Mouse (Mus musculus): ENCODE results near the gene Ccdc121. TPM values are rescaled to one million over a fixed set of nuclear protein-coding genes. Genes with fewer than 3 reads are reported as not detected.

The Ccdc121 gene
- not detected in 2 replicates for polyA plus RNA-seq (2015; fragmentation: Nextera tagmentation; extraction: Ambion mirVana)

DNA sequence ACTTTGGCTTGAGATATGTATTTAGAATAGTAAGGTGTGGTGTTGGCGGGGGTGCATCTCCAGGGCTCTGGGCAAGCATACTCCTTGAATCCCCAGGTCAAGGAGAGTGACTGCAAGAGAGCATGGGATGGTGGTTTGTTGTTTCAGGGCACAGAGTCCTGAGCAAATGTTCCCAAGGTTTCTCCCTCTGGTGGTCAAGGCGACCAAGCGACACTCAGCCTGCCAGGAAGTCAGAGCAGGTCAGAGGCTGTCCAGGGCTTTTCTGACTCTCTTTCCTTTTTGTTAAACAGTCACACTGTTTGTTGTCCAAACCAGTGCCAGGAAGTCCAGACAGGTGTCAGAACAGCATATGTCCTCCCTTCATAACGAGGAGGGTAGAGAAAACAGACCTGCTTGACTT, at the start of gene Ccdc121:
TSS of gene Ccdc121 (minus strand) at position 145 of the 400 bp plus-strand sequence.
- Histone ChIP-seq H3K4me1 (replicated peaks) (no peaks in the 10 kb centered on the region), H3K4me3 (replicated peaks) (no peak within 1 kb of the TSS), H3K27ac (replicated peaks) (no peak within 1 kb of the TSS), H3K9ac (no peak within 1 kb of the TSS), H3K27me3 (no peaks in the 10 kb centered on the region), H3K4me2 (no peak within 1 kb of the TSS), H3K36me3 (replicated peaks) (no peaks in the 10 kb centered on the region), H3K9me3 (replicated peaks) (no peaks in the 10 kb centered on the region)
- 47% methylated on average over 4 of the region's 4 CpGs for WGBS (ENCODE audit: insufficient replicate concordance)
- ATAC-seq (ENCODE audit: insufficient read depth), result no peak

- Histone ChIP-seq H3K9ac (no peak overlapping the region), H3K4me2 (no peak overlapping the region), H3K4me1 (replicated peaks) (no peaks in the 10 kb centered on the region), H3K36me3 (replicated peaks) (no peaks in the 10 kb centered on the region), H3K9me3 (replicated peaks) (no peaks in the 10 kb centered on the region), H3K27me3 (no peaks in the 10 kb centered on the region), H3K27ac (replicated peaks) (no peak overlapping the region), H3K4me3 (replicated peaks) (no peak overlapping the region)
- 55% methylated on average over 6 of the region's 6 CpGs for WGBS (ENCODE audit: insufficient replicate concordance)
- ATAC-seq (ENCODE audit: insufficient read depth), result no peak
These were observed 49.1 kb upstream of the Ccdc121 start for GRCm38 (mm10) chr1:181560325-181560724.

DNA sequence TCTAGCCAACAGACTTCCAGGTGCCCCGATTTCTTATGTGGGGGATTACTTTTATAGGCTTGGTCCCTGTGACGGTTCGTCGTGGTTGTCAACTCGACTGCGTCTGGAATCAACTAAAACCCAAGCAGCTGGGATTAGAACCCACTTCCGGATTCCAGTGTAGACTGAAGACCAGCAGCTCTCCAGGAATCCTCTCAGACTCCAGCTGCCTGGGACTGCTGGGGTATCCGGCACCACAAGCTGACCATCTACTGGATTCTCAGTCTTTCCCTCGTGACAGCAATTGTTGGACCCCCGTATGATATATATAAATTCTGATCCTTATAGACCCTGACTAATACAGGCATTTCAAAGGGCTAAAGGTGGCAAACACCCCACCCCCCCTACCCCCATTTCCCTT, 48.4 kb upstream of the Ccdc121 start:
- H3K36me3 ChIP-seq (replicated peaks), result no peaks in the 10 kb centered on the region
- WGBS (ENCODE audit: insufficient replicate concordance), result 63% methylated on average over 10 of the region's 10 CpGs
- no peaks in the 10 kb centered on the region for H3K4me1 ChIP-seq (replicated peaks)
- H3K27me3 ChIP-seq, result no peaks in the 10 kb centered on the region
- no peak overlapping the region for H3K4me3 ChIP-seq (replicated peaks)
- no peak overlapping the region for H3K4me2 ChIP-seq
- no peak for ATAC-seq (ENCODE audit: insufficient read depth)
- H3K9me3 ChIP-seq (replicated peaks), result no peaks in the 10 kb centered on the region
- no peak overlapping the region for H3K27ac ChIP-seq (replicated peaks)
- no peak overlapping the region for H3K9ac ChIP-seq

DNA sequence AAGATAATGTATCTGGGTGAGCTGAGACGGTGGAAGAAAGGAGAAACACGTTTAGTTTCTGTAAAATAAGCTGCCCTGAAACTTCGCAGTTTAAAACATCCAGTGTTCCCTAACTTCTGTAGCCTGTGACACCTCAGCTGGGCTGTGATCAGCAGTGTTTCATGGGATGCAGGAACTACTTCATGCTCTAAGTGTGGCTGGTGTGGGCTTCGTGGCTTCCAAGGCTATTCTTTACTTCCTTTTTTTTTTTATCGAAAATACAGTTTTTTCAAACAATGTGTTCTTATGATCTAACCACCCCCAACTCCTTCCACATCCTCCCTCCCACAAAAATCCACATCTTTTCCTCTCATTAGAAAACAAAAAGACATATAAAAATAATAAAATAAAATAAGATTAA, 44.2 kb upstream of the Ccdc121 start:
- Histone ChIP-seq H3K4me3 (replicated peaks) (no peak overlapping the region), H3K27ac (replicated peaks) (no peak overlapping the region), H3K9ac (no peak overlapping the region), H3K4me1 (replicated peaks) (no peaks in the 10 kb centered on the region), H3K9me3 (replicated peaks) (no peaks in the 10 kb centered on the region), H3K4me2 (no peak overlapping the region), H3K36me3 (replicated peaks) (no peaks in the 10 kb centered on the region), H3K27me3 (no peaks in the 10 kb centered on the region; the same call in 1 of the 2 replicates)
- 31% methylated on average over 5 of the region's 5 CpGs for WGBS (ENCODE audit: insufficient replicate concordance)
- ATAC-seq (ENCODE audit: insufficient read depth), result no peak

GRCm38 (mm10) chr1:181552533-181553410, 41.5 kb upstream of the Ccdc121 start:
- no peak for ATAC-seq (ENCODE audit: insufficient read depth)
- no peak overlapping the region for H3K27ac ChIP-seq (replicated peaks)
- H3K4me3 ChIP-seq (replicated peaks), result no peak overlapping the region
- H3K9ac ChIP-seq, result no peak overlapping the region
- no peaks in the 10 kb centered on the region for H3K4me1 ChIP-seq (replicated peaks)
- no peaks in the 10 kb centered on the region; the same call in 1 of the 2 replicates for H3K27me3 ChIP-seq
- 22% methylated on average over 10 of the region's 10 CpGs for WGBS (ENCODE audit: insufficient replicate concordance)
- H3K36me3 ChIP-seq (replicated peaks), result no peaks in the 10 kb centered on the region
- H3K4me2 ChIP-seq, result no peak overlapping the region
- H3K9me3 ChIP-seq (replicated peaks), result no peaks in the 10 kb centered on the region

DNA sequence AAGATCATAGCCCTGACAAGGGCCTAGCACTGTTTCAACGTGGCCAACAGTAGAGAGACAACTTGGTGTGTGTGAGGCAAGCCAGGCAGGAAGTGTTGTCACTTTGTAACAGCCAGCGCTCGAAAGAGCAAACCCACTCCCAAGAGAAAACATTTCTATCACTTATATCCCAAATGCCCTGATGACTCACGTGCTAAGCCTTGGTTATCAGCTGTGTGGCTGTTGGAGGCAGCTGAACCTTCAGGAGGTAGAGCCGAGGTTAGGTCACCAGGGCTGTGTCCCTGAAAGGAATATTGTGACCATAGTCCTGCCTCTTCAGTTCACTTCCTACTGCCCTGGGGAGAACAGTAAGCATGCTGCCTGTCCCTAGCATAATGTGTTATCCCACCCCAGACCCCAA, 39.6 kb upstream of the Ccdc121 start:
- no peaks in the 10 kb centered on the region for H3K9me3 ChIP-seq (replicated peaks)
- no peak overlapping the region for H3K27ac ChIP-seq (replicated peaks)
- no peaks in the 10 kb centered on the region for H3K36me3 ChIP-seq (replicated peaks)
- no peaks in the 10 kb centered on the region; the same call in 1 of the 2 replicates for H3K27me3 ChIP-seq
- H3K4me2 ChIP-seq, result no peak overlapping the region
- H3K4me1 ChIP-seq (replicated peaks), result no peaks in the 10 kb centered on the region
- 30% methylated on average over 5 of the region's 5 CpGs for WGBS (ENCODE audit: insufficient replicate concordance)
- no peak overlapping the region for H3K4me3 ChIP-seq (replicated peaks)
- no peak for ATAC-seq (ENCODE audit: insufficient read depth)
- no peak overlapping the region for H3K9ac ChIP-seq

DNA sequence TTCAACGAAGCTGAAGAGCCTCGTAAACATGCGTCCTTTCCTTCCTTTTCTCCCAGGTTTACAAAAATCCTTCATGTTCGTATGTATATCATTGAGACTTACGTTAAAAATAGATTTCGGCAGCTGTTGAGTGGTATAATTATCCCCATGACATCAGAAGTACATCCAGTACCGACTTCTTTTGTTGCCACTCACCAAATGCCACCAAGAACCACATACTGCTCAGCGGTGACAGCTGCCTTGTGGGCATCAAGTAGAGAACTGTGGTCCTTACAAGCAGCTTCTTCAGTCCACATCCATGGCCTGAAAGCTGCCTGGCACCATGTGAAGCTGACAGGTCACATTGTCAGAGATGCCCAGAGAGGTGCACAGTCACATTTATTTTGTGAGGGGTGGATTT, 38.7 kb upstream of the Ccdc121 start:
- 72% methylated on average over 8 of the region's 8 CpGs for WGBS (ENCODE audit: insufficient replicate concordance)
- Histone ChIP-seq H3K36me3 (replicated peaks) (no peaks in the 10 kb centered on the region), H3K4me3 (replicated peaks) (no peak overlapping the region), H3K9me3 (replicated peaks) (no peaks in the 10 kb centered on the region), H3K9ac (no peak overlapping the region), H3K27me3 (no peaks in the 10 kb centered on the region; the same call in 1 of the 2 replicates), H3K4me2 (no peak overlapping the region), H3K4me1 (replicated peaks) (no peaks in the 10 kb centered on the region), H3K27ac (replicated peaks) (no peak overlapping the region)
- no peak for ATAC-seq (ENCODE audit: insufficient read depth)

- no peak overlapping the region for H3K9ac ChIP-seq
- H3K27me3 ChIP-seq, result peaks cover 7% of the 10 kb centered on the region; the same call in 1 of the 2 replicates
- H3K27ac ChIP-seq (replicated peaks), result no peak overlapping the region
- no peak overlapping the region for H3K4me3 ChIP-seq (replicated peaks)
- no peaks in the 10 kb centered on the region for H3K9me3 ChIP-seq (replicated peaks)
- H3K4me2 ChIP-seq, result no peak overlapping the region; the same call in 1 of the 2 replicates
- no peak for ATAC-seq (ENCODE audit: insufficient read depth)
- 25% methylated on average over 23 of the region's 23 CpGs for WGBS (ENCODE audit: insufficient replicate concordance)
- no peaks in the 10 kb centered on the region for H3K4me1 ChIP-seq (replicated peaks)
- H3K36me3 ChIP-seq (replicated peaks), result no peaks in the 10 kb centered on the region
These were observed 34.0 kb upstream of the Ccdc121 start for GRCm38 (mm10) chr1:181545044-181545772.

GRCm38 (mm10) chr1:181543711-181544383, 32.6 kb upstream of the Ccdc121 start:
- H3K4me1 ChIP-seq (replicated peaks), result no peaks in the 10 kb centered on the region
- no peak overlapping the region for H3K4me2 ChIP-seq
- WGBS (ENCODE audit: insufficient replicate concordance), result 54% methylated on average over 5 of the region's 5 CpGs
- no peaks in the 10 kb centered on the region for H3K9me3 ChIP-seq (replicated peaks)
- H3K27me3 ChIP-seq, result peaks cover 7% of the 10 kb centered on the region; the same call in 1 of the 2 replicates
- ATAC-seq (ENCODE audit: insufficient read depth), result no peak
- no peak overlapping the region for H3K9ac ChIP-seq
- no peak overlapping the region for H3K4me3 ChIP-seq (replicated peaks)
- H3K27ac ChIP-seq (replicated peaks), result no peak overlapping the region
- H3K36me3 ChIP-seq (replicated peaks), result no peaks in the 10 kb centered on the region

DNA sequence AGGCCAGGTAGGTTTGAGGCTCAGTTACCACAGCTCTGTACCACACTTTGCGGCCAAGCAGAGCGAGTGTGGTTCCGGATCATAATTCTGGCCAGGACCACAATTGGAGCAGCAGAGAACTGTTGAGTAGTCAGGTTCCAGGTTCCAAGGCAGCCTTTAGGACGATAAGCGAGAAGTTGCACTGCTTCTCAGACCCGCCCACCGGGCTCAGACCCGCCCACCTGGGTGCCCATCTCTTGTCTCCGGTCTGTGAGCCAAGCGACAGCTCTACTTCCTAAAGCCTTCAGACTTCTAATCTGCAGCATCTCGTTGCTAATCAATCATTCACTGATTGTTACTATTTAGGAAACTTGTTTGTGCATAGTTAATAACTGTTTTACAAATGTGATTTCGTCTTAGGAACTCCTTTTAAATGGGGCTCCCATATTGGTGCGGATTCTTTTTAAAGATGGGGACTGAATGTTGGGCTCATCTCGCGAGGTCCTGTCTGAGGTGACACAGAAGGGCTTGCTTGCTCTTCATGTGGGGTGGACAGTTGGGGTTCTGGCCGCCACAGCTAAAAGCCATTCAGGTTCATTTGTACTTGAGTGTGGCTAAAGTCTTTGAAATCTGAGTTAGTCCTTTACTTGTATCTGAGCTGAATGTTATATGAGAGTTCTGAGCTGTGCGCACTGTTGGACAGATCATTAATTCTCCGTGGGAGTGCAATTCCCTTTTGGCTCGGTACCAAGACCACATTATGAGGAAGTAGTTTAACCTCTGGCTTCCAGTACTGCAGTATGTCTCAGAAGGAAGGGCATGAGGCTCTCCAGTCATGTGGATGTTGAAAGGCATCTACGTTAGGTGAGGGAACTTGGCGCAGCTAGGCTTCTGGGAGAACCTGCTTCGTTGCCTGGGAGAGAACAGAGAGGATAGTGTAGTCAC, 28.9 kb upstream of the Ccdc121 start:
- WGBS (ENCODE audit: insufficient replicate concordance), result 39% methylated on average over 22 of the region's 22 CpGs
- Histone ChIP-seq H3K27ac (replicated peaks) (no peak overlapping the region), H3K36me3 (replicated peaks) (no peaks in the 10 kb centered on the region)

More for the DNA sequence above, 28.9 kb upstream of the Ccdc121 start:
- peaks cover 7% of the 10 kb centered on the region; the same call in 1 of the 2 replicates for H3K27me3 ChIP-seq
- no peak overlapping the region for H3K4me3 ChIP-seq (replicated peaks)
- no peak overlapping the region for H3K9ac ChIP-seq
- no peak overlapping the region for H3K4me2 ChIP-seq
- H3K9me3 ChIP-seq (replicated peaks), result no peaks in the 10 kb centered on the region
- no peaks in the 10 kb centered on the region for H3K4me1 ChIP-seq (replicated peaks)
- no peak for ATAC-seq (ENCODE audit: insufficient read depth)
